Mouse (Mus musculus): Measurements from ENCODE around the gene Ctnnd2.

DNA sequence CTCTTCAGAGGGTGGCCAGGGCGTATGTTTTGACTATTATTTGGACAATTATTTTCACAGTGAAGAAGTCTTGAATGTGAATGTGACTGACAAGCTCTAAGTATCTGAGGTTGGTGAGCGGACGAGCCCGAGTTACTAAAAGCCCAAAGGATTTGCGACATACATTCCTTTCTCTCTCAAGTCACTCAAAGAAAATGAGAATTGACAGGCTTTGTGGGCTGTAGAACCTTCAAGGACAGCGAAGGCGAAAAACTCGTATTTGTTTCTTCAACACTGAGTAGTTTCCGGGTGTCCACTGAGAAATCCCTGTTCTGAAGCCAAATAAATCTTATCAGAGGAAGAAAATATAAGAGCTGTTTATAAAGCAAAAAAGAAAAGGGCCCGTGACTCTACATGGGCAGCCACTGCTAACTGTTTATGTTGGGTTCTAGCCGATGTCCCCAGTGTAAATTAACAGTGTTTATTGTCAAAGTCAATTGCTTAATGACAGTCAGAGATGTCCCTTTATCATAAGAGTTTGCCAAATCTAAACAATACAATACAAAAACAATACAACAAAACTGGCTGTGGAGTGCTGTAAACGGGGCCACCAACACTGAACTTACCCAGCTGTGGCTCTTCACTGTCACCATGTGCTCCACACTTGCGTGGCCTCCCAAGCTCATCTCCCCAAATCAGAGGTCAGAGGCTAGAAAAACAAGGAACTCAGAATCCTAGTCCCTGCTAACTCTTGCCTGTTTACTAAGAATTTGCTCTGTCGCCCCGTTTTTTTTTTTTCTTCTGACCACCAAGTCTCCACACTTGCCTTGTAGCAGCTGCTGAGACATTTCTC, 818.2 kb downstream of the Ctnnd2 start:
- TF ChIP-seq CTCF (IDR thresholded peaks at IDR 0.05; ENCODE audit: insufficient read depth, low read length) (no peak), POLR2A (IDR thresholded peaks at IDR 0.05; ENCODE audit: borderline replicate concordance, extremely low read depth, low read depth, low read length) (no peak)

All from lung, adult 2 months (tissue).